Comparison of ENCODE assay signal across 32 mouse cellular contexts in genomic region chr2:28075616-28076187, GRCm38 (mm10). TPM values are rescaled to one million over a fixed set of nuclear protein-coding genes. Genes with fewer than 3 reads are reported as not detected.
A peak's percentile ranks its signal among the peaks of the same experiment; 100 is the strongest.
DNase-seq lines count a peak whose midpoint lies in the region; ATAC-seq and TF ChIP-seq lines count a peak whose summit lies in the region.
"Had no signal": no experiment of that assay in that cellular context is flagged by ENCODE, and none has a peak within 500 bp of the region (broad histone marks: within the 10 kb centered on the region; RNA-seq: fewer than 3 reads in every experiment).

No protein-coding gene starts in this region.

- no peak for TF ChIP-seq CTCF in MEL (IDR thresholded peaks at IDR 0.05 in 2 of 3, conservative IDR thresholded peaks at IDR 0.05 in 1 of 3; ENCODE audit: control insufficient read depth in 1 of 3, insufficient read depth in 1 of 3, low read depth in 2 of 3, low read length in 3 of 3, poor library complexity in 1 of 3, severe bottlenecking in 1 of 3)

- DNase-seq in MEL (ENCODE audit: low read depth, low spot score) = peak; percentile 38
- peak; percentile 33 for DNase-seq in c-Kit-positive CD71-positive TER-119-positive erythroid progenitor cells, embryonic 14.5 days (ENCODE audit: low spot score)
- DNase-seq in liver, embryonic 13.5 days = peak; percentile 44
- no peak for DNase-seq in heart, postnatal 14 days
- DNase-seq in ovary, postnatal 36 days (ENCODE audit: low spot score) = no peak
- DNase-seq: adrenal gland, adult 8-10 months; cerebellum, adult 8-10 months; forebrain, postnatal 0 days; heart, postnatal 4 days; kidney, adult 9 months; kidney, postnatal 25 days; lung, embryonic 14.5 days; thymus, adult 2 months; thymus, postnatal 4 days had no signal

- H3K4me2 ChIP-seq in liver, embryonic 13.5 days = no peak overlapping the region
- H3K4me2 ChIP-seq: heart, embryonic 15.5 days; limb, embryonic 13.5 days; lung, embryonic 14.5 days had no signal

- H3K9me3 ChIP-seq in MEL (replicated peaks; ENCODE audit: insufficient read depth, low read length) = no peaks in the 10 kb centered on the region
- 0 out of 2 replicates have a peak, but pooled peaks cover 5% of the 10 kb centered on the region for H3K9me3 ChIP-seq in liver, embryonic 13.5 days (replicated peaks)
- H3K9me3 ChIP-seq: heart, embryonic 15.5 days; limb, embryonic 13.5 days had no signal

- H3K79me2 ChIP-seq in MEL (ENCODE audit: control insufficient read depth, insufficient read depth, low read length, poor library complexity) = no peaks in the 10 kb centered on the region

- intact Hi-C loops in heart, postnatal 14 days (cut with DNase I) = no loop called here

- no peak overlapping the region for H3K4me3 ChIP-seq in MEL (ENCODE audit: control insufficient read depth in 1 of 2, insufficient read depth in 1 of 2, low read depth in 2 of 2, low read length in 2 of 2)
- no peak overlapping the region for H3K4me3 ChIP-seq in liver, embryonic 13.5 days (replicated peaks)
- H3K4me3 ChIP-seq: embryonic facial prominence, embryonic 10.5 days; heart, embryonic 15.5 days; limb, embryonic 13.5 days; midbrain, embryonic 10.5 days had no signal

- H3K9ac ChIP-seq in MEL (ENCODE audit: control insufficient read depth, low read depth, low read length, poor library complexity, severe bottlenecking) = no peak overlapping the region
- peak overlapping the region; percentile 52; the same call in 1 of the 2 replicates for H3K9ac ChIP-seq in liver, embryonic 13.5 days
- H3K9ac ChIP-seq: forebrain, postnatal 0 days; heart, embryonic 15.5 days; limb, embryonic 13.5 days; lung, embryonic 14.5 days had no signal

- peak overlapping the region; percentile 46; the same call in 1 of the 2 replicates for H3K27ac ChIP-seq in MEL (ENCODE audit: control insufficient read depth, low read depth, low read length)
- H3K27ac ChIP-seq in liver, embryonic 13.5 days = peak overlapping the region; percentile 87
- H3K27ac ChIP-seq: embryonic facial prominence, embryonic 10.5 days; heart, embryonic 15.5 days; limb, embryonic 13.5 days; midbrain, embryonic 10.5 days; stomach, postnatal 0 days had no signal

- H3K4me1 ChIP-seq in MEL (ENCODE audit: control insufficient read depth in 1 of 2, insufficient read depth in 2 of 2, low read length in 2 of 2) = peaks cover 0 to 5% of the 10 kb centered on the region in 2 experiments; a peak in 2 of 4 replicates
- peaks cover 40% of the 10 kb centered on the region for H3K4me1 ChIP-seq in liver, embryonic 13.5 days (replicated peaks)
- H3K4me1 ChIP-seq: embryonic facial prominence, embryonic 10.5 days; heart, embryonic 15.5 days; limb, embryonic 13.5 days; midbrain, embryonic 10.5 days had no signal

- no peak for TF ChIP-seq POLR2A in MEL (IDR thresholded peaks at IDR 0.05; ENCODE audit: control insufficient read depth in 1 of 2, insufficient read depth in 1 of 2, low read depth in 1 of 2, low read length in 2 of 2, poor library complexity in 1 of 2)

- 30% methylated on average over 7 of the region's 7 CpGs for WGBS in liver, embryonic 13.5 days (ENCODE audit: insufficient replicate concordance)

- peak; percentile 77 for ATAC-seq in liver, embryonic 13.5 days (ENCODE audit: low read depth)
- ATAC-seq in megakaryocyte progenitor cell, adult 5-6 weeks (replicated peaks; ENCODE audit: poor library complexity) = peak; percentile 80
- no peak for ATAC-seq in erythroblast, adult 5-6 weeks (replicated peaks; ENCODE audit: low FRiP score, poor library complexity, severe bottlenecking)
- ATAC-seq: activated CD4-positive, CD25-positive, alpha-beta regulatory T cell, adult 4 months; forebrain, postnatal 0 days; hindbrain, embryonic 16.5 days; intestine, embryonic 16.5 days; midbrain, embryonic 16.5 days had no signal

- no peaks in the 10 kb centered on the region for H3K27me3 ChIP-seq in MEL (ENCODE audit: control insufficient read depth in 1 of 2, insufficient read depth in 2 of 2, low read length in 2 of 2)
- no peaks in the 10 kb centered on the region for H3K27me3 ChIP-seq in liver, embryonic 13.5 days
- H3K27me3 ChIP-seq: heart, embryonic 15.5 days; limb, embryonic 13.5 days had no signal

- no peak for TF ChIP-seq EP300 in MEL (IDR thresholded peaks at IDR 0.05; ENCODE audit: low read depth in 1 of 2, low read length in 2 of 2)

- no peak for TF ChIP-seq RAD21 in MEL (IDR thresholded peaks at IDR 0.05; ENCODE audit: low read depth, low read length)

- no peaks in the 10 kb centered on the region; a peak in 1 of 4 replicates for H3K36me3 ChIP-seq in MEL (ENCODE audit: control insufficient read depth in 1 of 2, insufficient read depth in 2 of 2, low read length in 2 of 2)
- H3K36me3 ChIP-seq in liver, embryonic 13.5 days = no peaks in the 10 kb centered on the region
- H3K36me3 ChIP-seq: embryonic facial prominence, embryonic 10.5 days; heart, embryonic 15.5 days; limb, embryonic 13.5 days; midbrain, embryonic 10.5 days had no signal

TF ChIP-seq in MEL, 35 proteins besides CTCF, POLR2A, EP300 and RAD21:
- no peak for TF ChIP-seq BHLHE40 (IDR thresholded peaks at IDR 0.05; ENCODE audit: borderline replicate concordance, low read depth, low read length)
- peak; percentile 33; the same call in 1 of the 2 replicates for TF ChIP-seq TAL1 (IDR thresholded peaks at IDR 0.05; ENCODE audit: low read length)
TF ChIP-seq in MEL: peak in this region for 1.

RNA-seq across cellular contexts. Expression of gene Fcnb, which starts 9.0 kb away (rescaled TPM):
- not detected in 2 replicates for total RNA-seq in MEL (2012; rRNA removed)
- polyA plus RNA-seq in MEL (2012; ENCODE audit: insufficient read depth in 1 of 2, insufficient read length in 2 of 2, low read depth in 1 of 2, low replicate concordance in 2 of 2, missing spikeins in 1 of 2) = not detected
- polyA plus RNA-seq in liver, embryonic 13.5 days (2015; fragmentation: Nextera tagmentation; extraction: Ambion mirVana) = 10.6 and 13.1 TPM in 2 replicates
- 149 and 237 TPM in 2 replicates for total RNA-seq in megakaryocyte progenitor cell, adult 5-6 weeks (2015)
- total RNA-seq in megakaryocyte progenitor cell, adult 5-6 weeks (2017) = 92.7 and 139 TPM in 2 replicates
- total RNA-seq in heart, postnatal 14 days (2021) = not detected
- total RNA-seq in erythroblast, adult 5-6 weeks (2015; ENCODE audit: low replicate concordance) = 217 and 263 TPM in 2 replicates
- 104 and 130 TPM in 2 replicates for total RNA-seq in erythroblast, adult 5-6 weeks (2017; ENCODE audit: low replicate concordance)
- total RNA-seq: adrenal gland, adult 8-10 months; ES-E14; forebrain, postnatal 0 days; gastrocnemius, adult 18-20 months; gastrocnemius, postnatal 4 days; heart, postnatal 4 days; layer of hippocampus, adult 8-10 months; left cerebral cortex, postnatal 25 days had no signal
- polyA plus RNA-seq: activated CD4-positive, CD25-positive, alpha-beta regulatory T cell, adult 4 months; embryonic facial prominence, embryonic 10.5 days; forebrain, postnatal 0 days; hindbrain, embryonic 16.5 days; limb, embryonic 13.5 days; lung, embryonic 14.5 days; midbrain, embryonic 10.5 days; midbrain, embryonic 16.5 days; neural tube, embryonic 14.5 days; small intestine, adult 2 months had no signal

Comparison
In these comparisons a context has a peak if more than half of its experiments do, and no peak if none do; other contexts are left out.
1. DNase-seq: peak in MEL (single experiment), c-Kit-positive CD71-positive TER-119-positive erythroid progenitor cells, embryonic 14.5 days (single experiment) and liver, embryonic 13.5 days (single experiment); none in heart, postnatal 14 days (0 of 2) and ovary, postnatal 36 days (single experiment).
2. RNA of gene Fcnb, which starts 9.0 kb away (total RNA-seq): 104 to 263 TPM in erythroblast, adult 5-6 weeks and 92.7 to 237 TPM in megakaryocyte progenitor cell, adult 5-6 weeks; not detected in heart, postnatal 14 days and not detected in MEL; every median in the first group is over 10 times any median in the second.